Mouse (Mus musculus): Measurements from ENCODE around the gene Tes. TPM values are rescaled to one million over a fixed set of nuclear protein-coding genes. Genes with fewer than 3 reads are reported as not detected.
A peak's percentile ranks its signal among the peaks of the same experiment; 100 is the strongest.

The Tes gene
- polyA plus RNA-seq, 1 experiment from 2014 or later, result 13.8 TPM

- no peak overlapping the region for H3K9ac ChIP-seq (ENCODE audit: low read length)
- no peaks in the 10 kb centered on the region for H3K36me3 ChIP-seq (ENCODE audit: control insufficient read depth, insufficient read depth)
- ATAC-seq (replicated peaks; ENCODE audit: extremely low read depth, insufficient read depth, low FRiP score), result no peak
- 84% methylated on average over 2 of the region's 2 CpGs for WGBS
- peaks cover 8% of the 10 kb centered on the region; the same call in 1 of the 2 replicates for H3K4me1 ChIP-seq (ENCODE audit: control insufficient read depth, insufficient read depth, low read length)
- H3K9me3 ChIP-seq (replicated peaks; ENCODE audit: control insufficient read depth, low read length), result no peaks in the 10 kb centered on the region
- H3K4me2 ChIP-seq (ENCODE audit: low read depth, low read length), result no peak overlapping the region
- H3K27me3 ChIP-seq (ENCODE audit: control insufficient read depth, insufficient read depth, low read length), result no peaks in the 10 kb centered on the region
- H3K27ac ChIP-seq (ENCODE audit: low read length), result no peak overlapping the region
- H3K4me3 ChIP-seq (ENCODE audit: low read length), result no peak overlapping the region
Measured at GRCm38 (mm10) chr6:17112990-17113389, 48.0 kb downstream of the Tes start.

GRCm38 (mm10) chr6:17114588-17114987, 49.6 kb downstream of the Tes start:
- H3K9ac ChIP-seq (ENCODE audit: low read length), result no peak overlapping the region
- ATAC-seq (replicated peaks; ENCODE audit: extremely low read depth, insufficient read depth, low FRiP score), result no peak
- H3K27me3 ChIP-seq (ENCODE audit: control insufficient read depth, insufficient read depth, low read length), result no peaks in the 10 kb centered on the region
- no peak overlapping the region for H3K4me3 ChIP-seq (ENCODE audit: low read length)
- WGBS, result 68% methylated on average over 5 of the region's 5 CpGs
- no peaks in the 10 kb centered on the region for H3K9me3 ChIP-seq (replicated peaks; ENCODE audit: control insufficient read depth, low read length)
- H3K4me1 ChIP-seq (ENCODE audit: control insufficient read depth, insufficient read depth, low read length), result peaks cover 8% of the 10 kb centered on the region; the same call in 1 of the 2 replicates
- no peak overlapping the region for H3K4me2 ChIP-seq (ENCODE audit: low read depth, low read length)
- no peaks in the 10 kb centered on the region for H3K36me3 ChIP-seq (ENCODE audit: control insufficient read depth, insufficient read depth)
- H3K27ac ChIP-seq (ENCODE audit: low read length), result no peak overlapping the region

GRCm38 (mm10) chr6:17115046-17115790, 50.3 kb downstream of the Tes start:
- 66% methylated on average over 2 of the region's 2 CpGs for WGBS
- peak overlapping the region; percentile 1; the same call in 1 of the 2 replicates for H3K27ac ChIP-seq (ENCODE audit: low read length)

GRCm38 (mm10) chr6:17119521-17120232, 54.7 kb downstream of the Tes start:
- no peaks in the 10 kb centered on the region for H3K27me3 ChIP-seq (ENCODE audit: control insufficient read depth, insufficient read depth, low read length)
- WGBS, result 75% methylated on average over 7 of the region's 7 CpGs
- no peak for ATAC-seq (replicated peaks; ENCODE audit: extremely low read depth, insufficient read depth, low FRiP score)
- no peak overlapping the region for H3K27ac ChIP-seq (ENCODE audit: low read length)
- no peak overlapping the region for H3K9ac ChIP-seq (ENCODE audit: low read length)
- H3K4me3 ChIP-seq (ENCODE audit: low read length), result no peak overlapping the region
- H3K4me2 ChIP-seq (ENCODE audit: low read depth, low read length), result no peak overlapping the region
- H3K9me3 ChIP-seq (replicated peaks; ENCODE audit: control insufficient read depth, low read length), result no peaks in the 10 kb centered on the region
- H3K4me1 ChIP-seq (ENCODE audit: control insufficient read depth, insufficient read depth, low read length), result peaks cover 8% of the 10 kb centered on the region; the same call in 1 of the 2 replicates
- H3K36me3 ChIP-seq (ENCODE audit: control insufficient read depth, insufficient read depth), result no peaks in the 10 kb centered on the region

More at GRCm38 (mm10) chr6:17115046-17115790, 50.3 kb downstream of the Tes start:
- Histone ChIP-seq H3K27me3 (ENCODE audit: control insufficient read depth, insufficient read depth, low read length) (no peaks in the 10 kb centered on the region), H3K4me1 (ENCODE audit: control insufficient read depth, insufficient read depth, low read length) (peaks cover 8% of the 10 kb centered on the region; the same call in 1 of the 2 replicates), H3K9me3 (replicated peaks; ENCODE audit: control insufficient read depth, low read length) (no peaks in the 10 kb centered on the region), H3K4me2 (ENCODE audit: low read depth, low read length) (no peak overlapping the region), H3K9ac (ENCODE audit: low read length) (no peak overlapping the region), H3K36me3 (ENCODE audit: control insufficient read depth, insufficient read depth) (no peaks in the 10 kb centered on the region), H3K4me3 (ENCODE audit: low read length) (no peak overlapping the region)
- ATAC-seq (replicated peaks; ENCODE audit: extremely low read depth, insufficient read depth, low FRiP score), result no peak

- no peak overlapping the region for H3K27ac ChIP-seq (ENCODE audit: low read length)
- H3K4me3 ChIP-seq (ENCODE audit: low read length), result no peak overlapping the region
- H3K4me2 ChIP-seq (ENCODE audit: low read depth, low read length), result no peak overlapping the region
- H3K9ac ChIP-seq (ENCODE audit: low read length), result no peak overlapping the region
- H3K27me3 ChIP-seq (ENCODE audit: control insufficient read depth, insufficient read depth, low read length), result no peaks in the 10 kb centered on the region
- WGBS, result 71% methylated on average over 2 of the region's 2 CpGs
- no peaks in the 10 kb centered on the region for H3K4me1 ChIP-seq (ENCODE audit: control insufficient read depth, insufficient read depth, low read length)
- no peaks in the 10 kb centered on the region for H3K9me3 ChIP-seq (replicated peaks; ENCODE audit: control insufficient read depth, low read length)
- H3K36me3 ChIP-seq (ENCODE audit: control insufficient read depth, insufficient read depth), result no peaks in the 10 kb centered on the region
- ATAC-seq (replicated peaks; ENCODE audit: extremely low read depth, insufficient read depth, low FRiP score), result no peak
Measured at GRCm38 (mm10) chr6:17140021-17140420, 75.1 kb downstream of the Tes start.

- ATAC-seq (replicated peaks; ENCODE audit: extremely low read depth, insufficient read depth, low FRiP score), result no peak
- H3K27ac ChIP-seq (ENCODE audit: low read length), result no peak overlapping the region
- H3K4me1 ChIP-seq (ENCODE audit: control insufficient read depth, insufficient read depth, low read length), result no peaks in the 10 kb centered on the region
- no peaks in the 10 kb centered on the region for H3K27me3 ChIP-seq (ENCODE audit: control insufficient read depth, insufficient read depth, low read length)
- H3K4me3 ChIP-seq (ENCODE audit: low read length), result no peak overlapping the region
- H3K9me3 ChIP-seq (replicated peaks; ENCODE audit: control insufficient read depth, low read length), result no peaks in the 10 kb centered on the region
- H3K36me3 ChIP-seq (ENCODE audit: control insufficient read depth, insufficient read depth), result no peaks in the 10 kb centered on the region
- no peak overlapping the region for H3K4me2 ChIP-seq (ENCODE audit: low read depth, low read length)
- no peak overlapping the region for H3K9ac ChIP-seq (ENCODE audit: low read length)
- 53% methylated on average over 4 of the region's 4 CpGs for WGBS
Measured at GRCm38 (mm10) chr6:17142577-17143359, 77.8 kb downstream of the Tes start.

GRCm38 (mm10) chr6:17151071-17151715, 86.2 kb downstream of the Tes start:
- Histone ChIP-seq H3K27me3 (ENCODE audit: control insufficient read depth, insufficient read depth, low read length) (no peaks in the 10 kb centered on the region), H3K9ac (ENCODE audit: low read length) (no peak overlapping the region), H3K27ac (ENCODE audit: low read length) (no peak overlapping the region), H3K4me2 (ENCODE audit: low read depth, low read length) (no peak overlapping the region), H3K4me3 (ENCODE audit: low read length) (no peak overlapping the region), H3K9me3 (replicated peaks; ENCODE audit: control insufficient read depth, low read length) (no peaks in the 10 kb centered on the region), H3K36me3 (ENCODE audit: control insufficient read depth, insufficient read depth) (no peaks in the 10 kb centered on the region), H3K4me1 (ENCODE audit: control insufficient read depth, insufficient read depth, low read length) (peaks cover 7% of the 10 kb centered on the region)
- no peak for ATAC-seq (replicated peaks; ENCODE audit: extremely low read depth, insufficient read depth, low FRiP score)
- WGBS, result 67% methylated on average over 4 of the region's 4 CpGs

- Histone ChIP-seq H3K27me3 (ENCODE audit: control insufficient read depth, insufficient read depth, low read length) (no peaks in the 10 kb centered on the region), H3K9ac (ENCODE audit: low read length) (no peak overlapping the region), H3K4me2 (ENCODE audit: low read depth, low read length) (no peak overlapping the region), H3K36me3 (ENCODE audit: control insufficient read depth, insufficient read depth) (no peaks in the 10 kb centered on the region), H3K9me3 (replicated peaks; ENCODE audit: control insufficient read depth, low read length) (no peaks in the 10 kb centered on the region), H3K4me3 (ENCODE audit: low read length) (no peak overlapping the region), H3K4me1 (ENCODE audit: control insufficient read depth, insufficient read depth, low read length) (peaks cover 7% of the 10 kb centered on the region), H3K27ac (ENCODE audit: low read length) (no peak overlapping the region)
- no peak for ATAC-seq (replicated peaks; ENCODE audit: extremely low read depth, insufficient read depth, low FRiP score)
- 61% methylated on average over 3 of the region's 3 CpGs for WGBS
Measured at GRCm38 (mm10) chr6:17152551-17152950, 87.6 kb downstream of the Tes start.

Data from heart, embryonic 16.5 days (tissue).